Mouse (Mus musculus) testis, adult 2 months (tissue): Measurements from ENCODE around the gene Neurl2. TPM values are rescaled to one million over a fixed set of nuclear protein-coding genes. Genes with fewer than 3 reads are reported as not detected.

Experiments
- H3K27ac ChIP-seq: fragments of 200-500 bp; 2 replicates; pipeline ENCODE4 v1.5.1; 2012; ENCODE audit warnings: low read depth, low read length; ENCODE audit not compliant: control insufficient read depth, insufficient read depth
- H3K27me3 ChIP-seq: fragments of 200-500 bp; 2 replicates; pipeline ENCODE4 v1.6.1; 2012; ENCODE audit warnings: mild to moderate bottlenecking, low read length, moderate library complexity; ENCODE audit not compliant: control insufficient read depth, insufficient read depth
- H3K36me3 ChIP-seq: fragments of 200-500 bp; 2 replicates; pipeline ENCODE4 v1.6.1; 2012; ENCODE audit warnings: mild to moderate bottlenecking, low read length; ENCODE audit not compliant: control insufficient read depth, insufficient read depth
- H3K4me1 ChIP-seq: fragments of 200-500 bp; 2 replicates; pipeline ENCODE4 v1.6.1; 2012; ENCODE audit warnings: low read length; ENCODE audit not compliant: control insufficient read depth, insufficient read depth
- H3K4me3 ChIP-seq: fragments of 200-500 bp; 2 replicates; pipeline ENCODE4 v1.5.1; 2012; ENCODE audit warnings: low read depth, mild to moderate bottlenecking, low read length, moderate library complexity, mixed read lengths; ENCODE audit not compliant: control insufficient read depth
- CTCF ChIP-seq: fragments of 200-500 bp; IDR thresholded peaks from 2 replicates; pipeline ENCODE4 v1.5.1; 2012; ENCODE audit warnings: low read depth, mild to moderate bottlenecking, inconsistent platforms, low read length, moderate library complexity; ENCODE audit not compliant: control insufficient read depth, insufficient read depth, insufficient replicate concordance
- POLR2A ChIP-seq: fragments of 200-500 bp; IDR thresholded peaks from 2 replicates; pipeline ENCODE4 v1.6.1; 2012; ENCODE audit warnings: low read depth, mild to moderate bottlenecking, inconsistent platforms, low read length, moderate library complexity; ENCODE audit not compliant: control insufficient read depth
- polyA plus RNA-seq: library from polyadenylated mRNA; depleted of rRNA; stranded (reverse); fragments of >200 nt; gene quantifications from 2 replicates; pipeline ENCODE4 v1.2.3, GENCODE M21; 2012

The Neurl2 gene
- polyA plus RNA-seq, 1 experiment = 1.2 TPM

DNA sequence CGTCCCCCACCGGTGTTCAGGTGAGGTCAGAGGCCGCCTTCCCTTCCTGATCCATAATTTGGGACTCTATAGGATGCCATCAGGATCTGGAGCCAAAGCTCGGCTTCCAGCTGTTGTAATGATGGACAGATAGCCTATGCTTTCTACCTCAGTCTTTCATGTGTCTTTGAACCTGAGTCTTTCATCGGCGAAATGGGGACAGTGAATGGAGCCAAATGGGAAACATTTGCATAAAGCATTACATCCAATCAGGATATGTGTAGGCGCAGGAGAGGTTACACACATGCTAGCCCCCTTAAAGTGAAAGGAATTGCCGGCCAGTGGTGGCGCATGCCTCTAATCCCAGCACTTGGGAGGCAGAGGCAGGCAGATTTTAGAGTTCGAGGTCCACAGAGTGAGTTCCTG is 10.1 kb downstream of the Neurl2 start:
- TF ChIP-seq POLR2A (no peak), CTCF (no peak)
- no peaks in the 10 kb centered on the region for H3K27me3 ChIP-seq
- H3K27ac ChIP-seq = peak overlapping the region; percentile 92
- no peaks in the 10 kb centered on the region; the same call in 1 of the 2 replicates for H3K36me3 ChIP-seq
- H3K4me3 ChIP-seq = peak overlapping the region; percentile 98
- no peaks in the 10 kb centered on the region; the same call in 1 of the 2 replicates for H3K4me1 ChIP-seq

DNA sequence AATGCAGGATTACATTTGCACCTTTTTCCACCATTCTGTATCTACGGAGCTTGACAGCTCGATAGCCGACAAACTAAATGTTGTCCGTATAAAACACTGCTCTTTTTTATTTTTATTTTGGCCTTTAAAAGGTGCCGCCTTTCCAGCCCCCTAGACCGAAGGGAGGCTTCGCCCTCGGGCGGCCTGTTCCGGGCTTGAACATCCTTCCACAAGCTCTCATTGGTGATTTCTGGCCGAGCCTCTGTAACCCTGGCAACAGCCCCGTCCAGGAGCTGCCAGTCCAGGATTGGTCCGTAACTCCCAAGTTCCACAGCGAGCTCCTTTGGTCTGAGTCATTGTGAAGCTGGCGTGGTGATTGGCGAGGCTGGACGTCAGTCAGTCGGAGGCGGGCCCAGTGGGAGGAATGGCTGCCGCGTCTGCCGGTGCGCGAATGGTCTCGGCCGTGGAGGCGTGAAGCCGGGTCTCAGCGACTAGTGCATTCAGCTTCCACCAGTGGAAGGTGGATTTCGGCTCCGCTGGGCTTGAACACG is 10.6 kb downstream of the Neurl2 start, which contains the start of gene Zswim1:
Zswim1 (plus strand) TSS at position 51 of the 530 bp plus-strand sequence.
- TF ChIP-seq CTCF = no peak
- TF ChIP-seq POLR2A = peak; percentile 94
- no peaks in the 10 kb centered on the region; the same call in 1 of the 2 replicates for H3K4me1 ChIP-seq
- H3K27me3 ChIP-seq = no peaks in the 10 kb centered on the region
- no peaks in the 10 kb centered on the region; the same call in 1 of the 2 replicates for H3K36me3 ChIP-seq
- H3K27ac ChIP-seq = peak within 1 kb of the TSS; percentile 92
- H3K4me3 ChIP-seq = peak within 1 kb of the TSS; percentile 98

- H3K4me3 ChIP-seq = peak overlapping the region; percentile 98
- TF ChIP-seq CTCF (no peak), POLR2A (peak; percentile 21; the same call in 1 of the 2 replicates)
- H3K27me3 ChIP-seq = no peaks in the 10 kb centered on the region
- no peaks in the 10 kb centered on the region; the same call in 1 of the 2 replicates for H3K4me1 ChIP-seq
- no peaks in the 10 kb centered on the region; the same call in 1 of the 2 replicates for H3K36me3 ChIP-seq
- H3K27ac ChIP-seq = peak overlapping the region; percentile 46
These were observed 12.2 kb downstream of the Neurl2 start for GRCm38 (mm10) chr2:164821060-164821459.

DNA sequence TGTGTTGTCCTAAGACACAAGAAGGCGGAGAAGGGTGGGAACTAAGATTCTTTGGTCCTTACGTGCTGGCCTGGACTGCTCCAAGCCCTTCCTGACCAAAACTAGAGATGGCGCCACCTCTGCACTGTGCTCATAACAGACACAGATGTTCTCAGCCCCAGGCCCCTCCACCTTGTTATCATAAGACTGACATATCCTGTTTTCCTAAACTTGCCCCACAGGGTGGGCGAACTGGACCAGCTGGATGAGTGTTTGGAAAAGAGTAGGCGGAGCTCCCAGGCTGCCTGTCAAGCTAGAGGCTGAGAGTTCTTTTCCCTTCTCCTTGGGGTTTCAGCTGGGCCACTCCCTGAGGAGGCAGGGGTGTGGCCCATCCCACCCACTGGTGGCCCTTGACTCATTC is 15.6 kb downstream of the Neurl2 start:
- Histone ChIP-seq H3K27me3 (no peaks in the 10 kb centered on the region), H3K27ac (no peak overlapping the region), H3K4me3 (no peak overlapping the region), H3K4me1 (no peaks in the 10 kb centered on the region; the same call in 1 of the 2 replicates), H3K36me3 (peaks cover 1% of the 10 kb centered on the region; the same call in 1 of the 2 replicates)
- TF ChIP-seq POLR2A = no peak
- no peak for TF ChIP-seq CTCF

- no peak overlapping the region for H3K27ac ChIP-seq
- H3K4me3 ChIP-seq = no peak overlapping the region
- TF ChIP-seq CTCF (no peak), POLR2A (no peak)
- peaks cover 1% of the 10 kb centered on the region; the same call in 1 of the 2 replicates for H3K36me3 ChIP-seq
- H3K27me3 ChIP-seq = no peaks in the 10 kb centered on the region
- no peaks in the 10 kb centered on the region for H3K4me1 ChIP-seq
These were observed 16.1 kb downstream of the Neurl2 start for GRCm38 (mm10) chr2:164817206-164817605.

DNA sequence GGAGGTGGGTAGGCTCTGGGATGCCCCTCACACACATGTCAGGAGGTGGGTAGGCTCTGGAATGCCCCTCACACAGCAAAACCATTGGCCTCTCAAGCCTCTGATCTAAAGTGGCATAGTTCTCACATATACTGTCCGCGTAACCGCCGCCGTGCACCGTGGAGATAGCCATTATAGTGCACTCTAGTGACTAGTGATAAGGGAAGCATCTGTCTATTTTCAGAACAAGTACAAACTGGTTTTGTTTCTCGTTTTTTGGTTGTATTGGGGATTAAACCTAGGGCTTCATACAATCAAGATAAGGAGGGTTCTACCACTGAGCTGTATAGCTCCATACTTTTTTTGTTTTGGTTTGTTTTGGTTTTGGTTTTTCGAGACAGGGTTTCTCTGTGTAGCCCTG is 17.4 kb downstream of the Neurl2 start:
- TF ChIP-seq POLR2A (no peak), CTCF (no peak)
- no peak overlapping the region for H3K27ac ChIP-seq
- H3K4me1 ChIP-seq = no peaks in the 10 kb centered on the region
- H3K36me3 ChIP-seq = peaks cover 1% of the 10 kb centered on the region; the same call in 1 of the 2 replicates
- H3K27me3 ChIP-seq = no peaks in the 10 kb centered on the region
- H3K4me3 ChIP-seq = no peak overlapping the region

DNA sequence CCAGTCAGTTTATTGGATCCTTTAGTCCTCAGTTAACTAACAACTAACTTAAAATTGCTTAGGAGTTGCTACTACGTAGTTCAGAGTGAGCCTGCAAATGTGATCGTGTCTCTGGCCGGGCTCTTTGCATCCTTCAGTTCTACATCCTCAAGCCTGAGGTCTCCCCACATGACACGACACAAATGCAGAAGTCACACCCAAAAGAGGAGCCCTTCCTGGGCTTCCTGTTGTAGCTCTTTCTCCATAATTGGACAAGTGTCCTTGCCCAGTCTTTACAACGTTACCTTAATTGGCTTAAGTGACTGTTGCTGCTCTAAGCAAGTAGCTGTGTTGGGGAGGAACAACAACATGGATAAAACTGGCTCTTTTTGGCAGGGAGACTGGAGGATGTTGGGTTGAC is 17.9 kb downstream of the Neurl2 start:
- Histone ChIP-seq H3K4me3 (no peak overlapping the region), H3K4me1 (no peaks in the 10 kb centered on the region), H3K27ac (no peak overlapping the region), H3K27me3 (no peaks in the 10 kb centered on the region), H3K36me3 (peaks cover 1% of the 10 kb centered on the region; the same call in 1 of the 2 replicates)
- TF ChIP-seq CTCF = no peak
- TF ChIP-seq POLR2A = no peak

- no peaks in the 10 kb centered on the region for H3K27me3 ChIP-seq
- no peak overlapping the region for H3K27ac ChIP-seq
- no peaks in the 10 kb centered on the region for H3K4me1 ChIP-seq
- H3K36me3 ChIP-seq = peaks cover 1% of the 10 kb centered on the region; the same call in 1 of the 2 replicates
- peak overlapping the region; percentile 65 for H3K4me3 ChIP-seq
- TF ChIP-seq CTCF (no peak), POLR2A (no peak)
These were observed 19.7 kb downstream of the Neurl2 start for GRCm38 (mm10) chr2:164813557-164813956.
